Mouse (Mus musculus) heart, postnatal 0 days (tissue): ENCODE results near the gene Trim50.

Experiments
- CTCF ChIP-seq: IDR thresholded peaks from 2 replicates; pipeline ENCODE4 v1.5.1; 2016; ENCODE audit warnings: antibody characterized with exemption, control low read depth, low read depth
- EP300 ChIP-seq: IDR thresholded peaks from 2 replicates; pipeline ENCODE4 v1.6.1; 2016; ENCODE audit warnings: antibody characterized with exemption, low read depth

DNA sequence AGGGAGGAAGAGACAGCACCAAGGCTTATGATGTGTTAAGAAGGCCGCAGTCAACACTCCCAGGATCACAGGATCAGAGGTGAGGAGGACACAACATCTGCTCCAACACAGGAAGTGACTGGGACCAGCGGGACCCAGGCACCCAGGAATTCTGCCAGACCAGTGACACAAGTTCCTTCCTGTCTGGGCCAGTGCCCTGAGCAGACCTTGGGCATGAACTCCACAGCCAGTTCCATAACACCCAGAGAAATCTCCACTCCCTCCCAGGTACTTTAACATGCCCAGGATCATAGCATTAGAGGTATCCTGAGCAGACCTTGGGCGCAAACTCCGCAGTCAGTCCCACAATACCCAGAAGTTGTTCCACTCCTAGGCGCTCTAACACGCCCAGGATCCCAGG lies 21.9 kb upstream of the Trim50 start:
- TF ChIP-seq CTCF (no peak), EP300 (no peak)
